Mouse (Mus musculus): ENCODE results near the gene Slc39a11. TPM values are rescaled to one million over a fixed set of nuclear protein-coding genes. Genes with fewer than 3 reads are reported as not detected.
A peak's percentile ranks its signal among the peaks of the same experiment; 100 is the strongest.

Gene Slc39a11
- polyA plus RNA-seq, 1 experiment from 2014 or later = 15.7 TPM

- H3K27me3 ChIP-seq (ENCODE audit: low read depth, poor library complexity, severe bottlenecking) = no peaks in the 10 kb centered on the region
- H3K27ac ChIP-seq = no peak overlapping the region
- H3K4me1 ChIP-seq = peaks cover 12% of the 10 kb centered on the region
- no peak for DNase-seq (ENCODE audit: low spot score)
- 0 out of 2 replicates have a peak, but pooled peaks cover 2% of the 10 kb centered on the region for H3K36me3 ChIP-seq
- no peaks in the 10 kb centered on the region for H3K9me3 ChIP-seq (replicated peaks)
- H3K4me3 ChIP-seq = no peak overlapping the region
- 94% methylated on average over 9 of the region's 9 CpGs for WGBS
Observed at GRCm38 (mm10) chr11:113373331-113373730, 276.5 kb downstream of the Slc39a11 start.

- WGBS = 66% methylated on average over 13 of the region's 13 CpGs
- Histone ChIP-seq H3K9me3 (replicated peaks) (no peaks in the 10 kb centered on the region), H3K36me3 (0 out of 2 replicates have a peak, but pooled peaks cover 2% of the 10 kb centered on the region), H3K4me3 (no peak overlapping the region), H3K4me1 (peaks cover 20% of the 10 kb centered on the region), H3K27me3 (ENCODE audit: low read depth, poor library complexity, severe bottlenecking) (no peaks in the 10 kb centered on the region), H3K27ac (no peak overlapping the region)
- DNase-seq (ENCODE audit: low spot score) = no peak
Observed at GRCm38 (mm10) chr11:113368046-113368445, 281.8 kb downstream of the Slc39a11 start.

- peak; percentile 49 for DNase-seq (ENCODE audit: low spot score)
- Histone ChIP-seq H3K27ac (no peak overlapping the region), H3K36me3 (no peaks in the 10 kb centered on the region), H3K27me3 (ENCODE audit: low read depth, poor library complexity, severe bottlenecking) (no peaks in the 10 kb centered on the region), H3K4me1 (peaks cover 20% of the 10 kb centered on the region), H3K9me3 (replicated peaks) (no peaks in the 10 kb centered on the region), H3K4me3 (no peak overlapping the region)
- 58% methylated on average over 19 of the region's 19 CpGs for WGBS
Observed at GRCm38 (mm10) chr11:113366257-113367030, 283.4 kb downstream of the Slc39a11 start.

- DNase-seq (ENCODE audit: low spot score) = no peak
- Histone ChIP-seq H3K36me3 (no peaks in the 10 kb centered on the region), H3K27ac (no peak overlapping the region; the same call in 1 of the 2 replicates), H3K4me3 (no peak overlapping the region), H3K4me1 (peaks cover 17% of the 10 kb centered on the region), H3K9me3 (replicated peaks) (no peaks in the 10 kb centered on the region), H3K27me3 (ENCODE audit: low read depth, poor library complexity, severe bottlenecking) (no peaks in the 10 kb centered on the region)
- WGBS = 51% methylated on average over 13 of the region's 13 CpGs
Observed at GRCm38 (mm10) chr11:113363739-113364138, 286.1 kb downstream of the Slc39a11 start.

- H3K27ac ChIP-seq = no peak overlapping the region
- no peak overlapping the region for H3K4me3 ChIP-seq
- H3K36me3 ChIP-seq = no peaks in the 10 kb centered on the region
- WGBS = 93% methylated on average over 7 of the region's 7 CpGs
- no peak for DNase-seq (ENCODE audit: low spot score)
- no peaks in the 10 kb centered on the region for H3K9me3 ChIP-seq (replicated peaks)
- H3K4me1 ChIP-seq = peaks cover 12% of the 10 kb centered on the region
- H3K27me3 ChIP-seq (ENCODE audit: low read depth, poor library complexity, severe bottlenecking) = no peaks in the 10 kb centered on the region
Observed at GRCm38 (mm10) chr11:113362617-113363016, 287.3 kb downstream of the Slc39a11 start.

GRCm38 (mm10) chr11:113360049-113360835 lies 289.6 kb downstream of the Slc39a11 start:
- H3K4me1 ChIP-seq = no peaks in the 10 kb centered on the region
- H3K4me3 ChIP-seq = no peak overlapping the region
- H3K27ac ChIP-seq = no peak overlapping the region
- H3K36me3 ChIP-seq = no peaks in the 10 kb centered on the region
- no peak for DNase-seq (ENCODE audit: low spot score)
- WGBS = 92% methylated on average over 10 of the region's 10 CpGs
- H3K27me3 ChIP-seq (ENCODE audit: low read depth, poor library complexity, severe bottlenecking) = no peaks in the 10 kb centered on the region
- no peaks in the 10 kb centered on the region for H3K9me3 ChIP-seq (replicated peaks)

- DNase-seq (ENCODE audit: low spot score) = no peak
- 83% methylated on average over 5 of the region's 5 CpGs for WGBS
- H3K27ac ChIP-seq = no peak overlapping the region
- H3K9me3 ChIP-seq (replicated peaks) = no peaks in the 10 kb centered on the region
- no peaks in the 10 kb centered on the region for H3K4me1 ChIP-seq
- no peaks in the 10 kb centered on the region for H3K27me3 ChIP-seq (ENCODE audit: low read depth, poor library complexity, severe bottlenecking)
- H3K36me3 ChIP-seq = no peaks in the 10 kb centered on the region
- H3K4me3 ChIP-seq = no peak overlapping the region
Observed at GRCm38 (mm10) chr11:113355932-113356331, 293.9 kb downstream of the Slc39a11 start.

GRCm38 (mm10) chr11:113352085-113352815 lies 297.6 kb downstream of the Slc39a11 start:
- 59% methylated on average over 12 of the region's 12 CpGs for WGBS
- Histone ChIP-seq H3K27me3 (ENCODE audit: low read depth, poor library complexity, severe bottlenecking) (no peaks in the 10 kb centered on the region), H3K9me3 (replicated peaks) (no peaks in the 10 kb centered on the region), H3K27ac (no peak overlapping the region), H3K36me3 (peaks cover 5% of the 10 kb centered on the region; the same call in 1 of the 2 replicates), H3K4me1 (no peaks in the 10 kb centered on the region), H3K4me3 (no peak overlapping the region)
- no peak for DNase-seq (ENCODE audit: low spot score)

GRCm38 (mm10) chr11:113350583-113350982 lies 299.3 kb downstream of the Slc39a11 start:
- peaks cover 5% of the 10 kb centered on the region; the same call in 1 of the 2 replicates for H3K36me3 ChIP-seq
- H3K9me3 ChIP-seq (replicated peaks) = no peaks in the 10 kb centered on the region
- peaks cover 6% of the 10 kb centered on the region; the same call in 1 of the 2 replicates for H3K4me1 ChIP-seq
- H3K27me3 ChIP-seq (ENCODE audit: low read depth, poor library complexity, severe bottlenecking) = no peaks in the 10 kb centered on the region
- DNase-seq (ENCODE audit: low spot score) = no peak
- H3K4me3 ChIP-seq = no peak overlapping the region
- no peak overlapping the region for H3K27ac ChIP-seq
- 92% methylated on average over 4 of the region's 4 CpGs for WGBS

- H3K27ac ChIP-seq = no peak overlapping the region
- DNase-seq (ENCODE audit: low spot score) = no peak
- H3K4me1 ChIP-seq = peaks cover 28% of the 10 kb centered on the region
- WGBS = 86% methylated on average over 9 of the region's 9 CpGs
- no peaks in the 10 kb centered on the region for H3K27me3 ChIP-seq (ENCODE audit: low read depth, poor library complexity, severe bottlenecking)
- H3K9me3 ChIP-seq (replicated peaks) = no peaks in the 10 kb centered on the region
- H3K4me3 ChIP-seq = no peak overlapping the region
- peaks cover 5% of the 10 kb centered on the region; the same call in 1 of the 2 replicates for H3K36me3 ChIP-seq
Observed at GRCm38 (mm10) chr11:113346895-113347514, 302.9 kb downstream of the Slc39a11 start.

- Histone ChIP-seq H3K9me3 (replicated peaks) (no peaks in the 10 kb centered on the region), H3K4me1 (peaks cover 26% of the 10 kb centered on the region), H3K4me3 (no peak overlapping the region), H3K27ac (no peak overlapping the region), H3K36me3 (no peaks in the 10 kb centered on the region), H3K27me3 (ENCODE audit: low read depth, poor library complexity, severe bottlenecking) (no peaks in the 10 kb centered on the region)
- DNase-seq (ENCODE audit: low spot score) = no peak
- WGBS = 85% methylated on average over 8 of the region's 8 CpGs
Observed at GRCm38 (mm10) chr11:113339770-113340169, 310.1 kb downstream of the Slc39a11 start.

GRCm38 (mm10) chr11:113338581-113338980 lies 311.3 kb downstream of the Slc39a11 start:
- H3K36me3 ChIP-seq = no peaks in the 10 kb centered on the region
- DNase-seq (ENCODE audit: low spot score) = no peak
- H3K4me3 ChIP-seq = no peak overlapping the region
- H3K27me3 ChIP-seq (ENCODE audit: low read depth, poor library complexity, severe bottlenecking) = no peaks in the 10 kb centered on the region
- no peak overlapping the region for H3K27ac ChIP-seq
- peaks cover 21% of the 10 kb centered on the region for H3K4me1 ChIP-seq
- WGBS = 57% methylated on average over 5 of the region's 5 CpGs
- no peaks in the 10 kb centered on the region for H3K9me3 ChIP-seq (replicated peaks)

All from limb, embryonic 10.5 days (tissue).